Mouse (Mus musculus): ENCODE measurements around the gene Znrf3. TPM values are rescaled to one million over a fixed set of nuclear protein-coding genes. Genes with fewer than 3 reads are reported as not detected.

Gene Znrf3
- polyA plus RNA-seq, 1 experiment from 2014 or later: 7.7 TPM

- Histone ChIP-seq H3K9me3 (replicated peaks; ENCODE audit: control insufficient read depth, low read length, poor library complexity, severe bottlenecking) (no peaks in the 10 kb centered on the region), H3K36me3 (ENCODE audit: control insufficient read depth, insufficient read depth, low read length) (no peaks in the 10 kb centered on the region), H3K9ac (ENCODE audit: low read depth, low read length) (no peak overlapping the region), H3K4me2 (ENCODE audit: low read length) (no peak overlapping the region), H3K27me3 (ENCODE audit: control insufficient read depth, insufficient read depth, low read depth, low read length) (no peaks in the 10 kb centered on the region), H3K4me3 (ENCODE audit: low read depth, low read length) (no peak overlapping the region), H3K27ac (ENCODE audit: low read length) (no peak overlapping the region), H3K4me1 (ENCODE audit: control insufficient read depth, insufficient read depth, low read length) (peaks cover 9% of the 10 kb centered on the region; the same call in 1 of the 2 replicates)
- ATAC-seq: no peak
- 84% methylated on average over 8 of the region's 8 CpGs for WGBS
Observed at GRCm38 (mm10) chr11:5252727-5253126, 191.9 kb downstream of the Znrf3 start.

- no peaks in the 10 kb centered on the region for H3K36me3 ChIP-seq (ENCODE audit: control insufficient read depth, insufficient read depth, low read length)
- ATAC-seq: no peak
- H3K9me3 ChIP-seq (replicated peaks; ENCODE audit: control insufficient read depth, low read length, poor library complexity, severe bottlenecking): no peaks in the 10 kb centered on the region
- H3K4me2 ChIP-seq (ENCODE audit: low read length): no peak overlapping the region
- H3K27ac ChIP-seq (ENCODE audit: low read length): no peak overlapping the region
- no peaks in the 10 kb centered on the region for H3K27me3 ChIP-seq (ENCODE audit: control insufficient read depth, insufficient read depth, low read depth, low read length)
- H3K4me1 ChIP-seq (ENCODE audit: control insufficient read depth, insufficient read depth, low read length): peaks cover 4% of the 10 kb centered on the region; the same call in 1 of the 2 replicates
- 61% methylated on average over 6 of the region's 6 CpGs for WGBS
- H3K9ac ChIP-seq (ENCODE audit: low read depth, low read length): no peak overlapping the region
- no peak overlapping the region for H3K4me3 ChIP-seq (ENCODE audit: low read depth, low read length)
Observed at GRCm38 (mm10) chr11:5251112-5251511, 193.5 kb downstream of the Znrf3 start.

DNA sequence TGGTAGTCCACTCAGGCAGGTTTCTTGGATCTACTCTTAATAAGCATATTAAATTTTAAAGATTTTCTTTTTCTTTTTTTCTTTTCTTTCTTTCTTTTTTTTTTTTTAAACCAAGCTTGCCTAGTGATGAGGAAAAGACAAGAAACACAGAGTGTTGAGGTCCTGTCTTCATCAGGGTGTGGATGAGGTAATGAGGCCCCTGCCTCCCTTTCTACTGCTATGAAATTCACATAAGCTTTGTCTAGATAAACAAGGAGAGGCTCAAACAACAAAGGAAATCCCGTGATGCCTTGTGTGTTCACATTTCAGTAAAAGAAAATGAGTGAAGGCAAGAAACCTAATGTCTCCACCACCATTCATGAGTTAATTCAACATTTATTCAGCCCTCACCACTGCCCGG, 196.4 kb downstream of the Znrf3 start:
- H3K36me3 ChIP-seq (ENCODE audit: control insufficient read depth, insufficient read depth, low read length): no peaks in the 10 kb centered on the region
- H3K4me1 ChIP-seq (ENCODE audit: control insufficient read depth, insufficient read depth, low read length): peaks cover 4% of the 10 kb centered on the region; the same call in 1 of the 2 replicates
- 19% methylated on average over 2 of the region's 2 CpGs for WGBS
- no peak overlapping the region for H3K9ac ChIP-seq (ENCODE audit: low read depth, low read length)
- no peak overlapping the region for H3K4me3 ChIP-seq (ENCODE audit: low read depth, low read length)
- H3K4me2 ChIP-seq (ENCODE audit: low read length): no peak overlapping the region
- H3K27me3 ChIP-seq (ENCODE audit: control insufficient read depth, insufficient read depth, low read depth, low read length): no peaks in the 10 kb centered on the region
- H3K9me3 ChIP-seq (replicated peaks; ENCODE audit: control insufficient read depth, low read length, poor library complexity, severe bottlenecking): no peaks in the 10 kb centered on the region
- no peak for ATAC-seq
- no peak overlapping the region for H3K27ac ChIP-seq (ENCODE audit: low read length)

- Histone ChIP-seq H3K4me1 (ENCODE audit: control insufficient read depth, insufficient read depth, low read length) (peaks cover 4% of the 10 kb centered on the region), H3K4me2 (ENCODE audit: low read length) (no peak overlapping the region), H3K27ac (ENCODE audit: low read length) (no peak overlapping the region), H3K9ac (ENCODE audit: low read depth, low read length) (no peak overlapping the region), H3K9me3 (replicated peaks; ENCODE audit: control insufficient read depth, low read length, poor library complexity, severe bottlenecking) (no peaks in the 10 kb centered on the region), H3K36me3 (ENCODE audit: control insufficient read depth, insufficient read depth, low read length) (no peaks in the 10 kb centered on the region), H3K27me3 (ENCODE audit: control insufficient read depth, insufficient read depth, low read depth, low read length) (no peaks in the 10 kb centered on the region), H3K4me3 (ENCODE audit: low read depth, low read length) (no peak overlapping the region)
- no peak for ATAC-seq
- WGBS: 90% methylated on average over 7 of the region's 7 CpGs
Observed at GRCm38 (mm10) chr11:5245431-5245830, 199.2 kb downstream of the Znrf3 start.

GRCm38 (mm10) chr11:5244749-5245130, 199.9 kb downstream of the Znrf3 start:
- no peak overlapping the region for H3K4me2 ChIP-seq (ENCODE audit: low read length)
- WGBS: 57% methylated on average over 8 of the region's 8 CpGs
- H3K9ac ChIP-seq (ENCODE audit: low read depth, low read length): no peak overlapping the region
- H3K27me3 ChIP-seq (ENCODE audit: control insufficient read depth, insufficient read depth, low read depth, low read length): no peaks in the 10 kb centered on the region
- ATAC-seq: 0 out of 2 replicates have a peak, but pooled peaks have one; percentile 14
- no peaks in the 10 kb centered on the region for H3K36me3 ChIP-seq (ENCODE audit: control insufficient read depth, insufficient read depth, low read length)
- H3K4me1 ChIP-seq (ENCODE audit: control insufficient read depth, insufficient read depth, low read length): peaks cover 11% of the 10 kb centered on the region
- no peak overlapping the region for H3K27ac ChIP-seq (ENCODE audit: low read length)
- H3K4me3 ChIP-seq (ENCODE audit: low read depth, low read length): no peak overlapping the region
- no peaks in the 10 kb centered on the region for H3K9me3 ChIP-seq (replicated peaks; ENCODE audit: control insufficient read depth, low read length, poor library complexity, severe bottlenecking)

GRCm38 (mm10) chr11:5243812-5244748, 200.6 kb downstream of the Znrf3 start:
- no peaks in the 10 kb centered on the region for H3K9me3 ChIP-seq (replicated peaks; ENCODE audit: control insufficient read depth, low read length, poor library complexity, severe bottlenecking)
- H3K9ac ChIP-seq (ENCODE audit: low read depth, low read length): no peak overlapping the region
- H3K4me2 ChIP-seq (ENCODE audit: low read length): peak overlapping the region; percentile 3; the same call in 1 of the 2 replicates
- no peak overlapping the region for H3K27ac ChIP-seq (ENCODE audit: low read length)
- H3K36me3 ChIP-seq (ENCODE audit: control insufficient read depth, insufficient read depth, low read length): no peaks in the 10 kb centered on the region
- no peaks in the 10 kb centered on the region for H3K27me3 ChIP-seq (ENCODE audit: control insufficient read depth, insufficient read depth, low read depth, low read length)
- H3K4me1 ChIP-seq (ENCODE audit: control insufficient read depth, insufficient read depth, low read length): peaks cover 15% of the 10 kb centered on the region
- WGBS: 58% methylated on average over 24 of the region's 24 CpGs
- no peak overlapping the region for H3K4me3 ChIP-seq (ENCODE audit: low read depth, low read length)
- 0 out of 2 replicates have a peak, but pooled peaks have one; percentile 28 for ATAC-seq

DNA sequence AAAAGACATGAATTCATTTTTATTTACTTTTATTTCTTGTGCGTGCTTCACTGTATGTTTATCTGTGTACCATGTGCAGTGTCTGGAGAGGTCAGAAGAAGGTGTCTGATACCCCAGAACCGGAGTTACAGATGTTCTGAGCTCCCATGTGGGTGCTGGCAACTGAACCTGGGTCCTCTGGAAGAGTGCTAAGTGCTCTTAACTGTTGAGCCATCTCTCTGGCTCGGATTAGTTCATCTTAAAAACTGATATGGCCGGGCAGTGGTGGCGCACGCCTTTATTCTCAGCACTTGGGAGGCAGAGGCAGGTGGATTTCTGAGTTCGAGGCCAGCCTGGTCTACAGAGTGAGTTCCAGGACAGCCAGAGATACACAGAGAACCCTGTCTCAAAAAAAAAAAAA, 201.4 kb downstream of the Znrf3 start:
- no peak overlapping the region for H3K9ac ChIP-seq (ENCODE audit: low read depth, low read length)
- no peaks in the 10 kb centered on the region for H3K36me3 ChIP-seq (ENCODE audit: control insufficient read depth, insufficient read depth, low read length)
- no peak overlapping the region for H3K27ac ChIP-seq (ENCODE audit: low read length)
- WGBS: 96% methylated on average over 7 of the region's 7 CpGs
- no peaks in the 10 kb centered on the region for H3K27me3 ChIP-seq (ENCODE audit: control insufficient read depth, insufficient read depth, low read depth, low read length)
- no peak overlapping the region for H3K4me2 ChIP-seq (ENCODE audit: low read length)
- no peak overlapping the region for H3K4me3 ChIP-seq (ENCODE audit: low read depth, low read length)
- H3K4me1 ChIP-seq (ENCODE audit: control insufficient read depth, insufficient read depth, low read length): peaks cover 15% of the 10 kb centered on the region
- ATAC-seq: no peak
- no peaks in the 10 kb centered on the region for H3K9me3 ChIP-seq (replicated peaks; ENCODE audit: control insufficient read depth, low read length, poor library complexity, severe bottlenecking)

DNA sequence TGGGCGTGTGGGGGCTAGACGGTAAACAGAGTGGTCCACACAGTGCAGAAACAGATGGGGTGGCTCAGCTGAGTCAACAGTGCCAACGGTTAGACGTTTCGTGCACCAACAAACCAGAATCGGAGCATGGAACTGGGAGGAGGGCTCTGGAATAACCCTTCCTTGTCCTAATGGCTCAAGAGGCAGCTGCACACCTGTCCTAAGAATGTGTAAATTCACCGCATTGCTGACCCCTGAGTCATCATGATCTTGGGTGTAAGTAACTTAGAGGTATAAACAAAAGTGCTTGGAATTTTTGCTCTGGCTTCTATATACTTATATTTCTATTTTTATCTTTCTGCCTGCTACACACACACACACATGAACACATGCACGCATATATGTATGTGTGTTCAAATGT, 202.5 kb downstream of the Znrf3 start:
- Histone ChIP-seq H3K27me3 (ENCODE audit: control insufficient read depth, insufficient read depth, low read depth, low read length) (no peaks in the 10 kb centered on the region), H3K4me1 (ENCODE audit: control insufficient read depth, insufficient read depth, low read length) (peaks cover 15% of the 10 kb centered on the region), H3K9ac (ENCODE audit: low read depth, low read length) (no peak overlapping the region), H3K9me3 (replicated peaks; ENCODE audit: control insufficient read depth, low read length, poor library complexity, severe bottlenecking) (no peaks in the 10 kb centered on the region), H3K36me3 (ENCODE audit: control insufficient read depth, insufficient read depth, low read length) (no peaks in the 10 kb centered on the region), H3K27ac (ENCODE audit: low read length) (no peak overlapping the region), H3K4me3 (ENCODE audit: low read depth, low read length) (no peak overlapping the region), H3K4me2 (ENCODE audit: low read length) (no peak overlapping the region)
- no peak for ATAC-seq
- 94% methylated on average over 8 of the region's 8 CpGs for WGBS

Measured in midbrain, embryonic 16.5 days (tissue).